ENCODE assay signal across 9 mouse cellular contexts in genomic region chrX:8832043-8832442, GRCm38 (mm10). TPM values are rescaled to one million over a fixed set of nuclear protein-coding genes. Genes with fewer than 3 reads are reported as not detected.
A peak's percentile ranks its signal among the peaks of the same experiment; 100 is the strongest.
DNase-seq lines count a peak whose midpoint lies in the region; ATAC-seq and TF ChIP-seq lines count a peak whose summit lies in the region.
"Had no signal": no experiment of that assay in that cellular context is flagged by ENCODE, and none has a peak within 500 bp of the region (broad histone marks: within the 10 kb centered on the region; RNA-seq: fewer than 3 reads in every experiment).

No protein-coding gene starts in this region.

- DNase-seq in midbrain, embryonic 10.5 days (ENCODE audit: low spot score), result peak; percentile 27
- peak; percentile 67 for DNase-seq in adrenal gland, postnatal 10 days
- peak; percentile 19 for DNase-seq in embryonic facial prominence, embryonic 14.5 days (ENCODE audit: low spot score)
- peak; percentile 73 to 74 for DNase-seq in kidney, postnatal 4 days
- peak; percentile 72 for DNase-seq in lung, embryonic 14.5 days
- peak; percentile 0 for DNase-seq in skeletal muscle tissue, adult 2 months (ENCODE audit: low read depth, low spot score)
- DNase-seq in spleen, postnatal 14 days (ENCODE audit: low spot score in 2 of 2), result no peak

- no peak overlapping the region for H3K9ac ChIP-seq in midbrain, embryonic 16.5 days (ENCODE audit: low read depth, low read length)
- H3K9ac ChIP-seq in embryonic facial prominence, embryonic 14.5 days (ENCODE audit: low read depth, low read length), result no peak overlapping the region
- H3K9ac ChIP-seq in lung, embryonic 14.5 days, result no peak overlapping the region
- H3K9ac ChIP-seq: embryonic facial prominence, embryonic 15.5 days had no signal

- peak; percentile 63 for TF ChIP-seq CTCF in lung, embryonic 14.5 days (IDR thresholded peaks at IDR 0.05; ENCODE audit: low read depth)

- H3K4me2 ChIP-seq in midbrain, embryonic 16.5 days (ENCODE audit: low read length), result no peak overlapping the region
- H3K4me2 ChIP-seq in embryonic facial prominence, embryonic 14.5 days (ENCODE audit: low read depth, low read length), result no peak overlapping the region
- H3K4me2 ChIP-seq in lung, embryonic 14.5 days, result no peak overlapping the region
- H3K4me2 ChIP-seq: embryonic facial prominence, embryonic 15.5 days had no signal

- no peaks in the 10 kb centered on the region for H3K4me1 ChIP-seq in midbrain, embryonic 10.5 days
- H3K4me1 ChIP-seq in midbrain, embryonic 16.5 days (ENCODE audit: control insufficient read depth, insufficient read depth, low read length), result no peaks in the 10 kb centered on the region
- H3K4me1 ChIP-seq in embryonic facial prominence, embryonic 14.5 days (ENCODE audit: control insufficient read depth, insufficient read depth, low read length), result no peaks in the 10 kb centered on the region
- H3K4me1 ChIP-seq in lung, embryonic 14.5 days (ENCODE audit: insufficient read depth), result no peaks in the 10 kb centered on the region
- H3K4me1 ChIP-seq: embryonic facial prominence, embryonic 15.5 days had no signal

- no peaks in the 10 kb centered on the region; the same call in 1 of the 2 replicates for H3K9me3 ChIP-seq in midbrain, embryonic 10.5 days (replicated peaks)
- H3K9me3 ChIP-seq in midbrain, embryonic 16.5 days (replicated peaks; ENCODE audit: control insufficient read depth, low read length, poor library complexity, severe bottlenecking), result no peaks in the 10 kb centered on the region
- H3K9me3 ChIP-seq in embryonic facial prominence, embryonic 14.5 days (ENCODE audit: control insufficient read depth, low read length), result no peaks in the 10 kb centered on the region
- no peaks in the 10 kb centered on the region for H3K9me3 ChIP-seq in lung, embryonic 14.5 days (ENCODE audit: low read depth, low read length)
- H3K9me3 ChIP-seq: embryonic facial prominence, embryonic 15.5 days had no signal

- no peaks in the 10 kb centered on the region for H3K27me3 ChIP-seq in midbrain, embryonic 10.5 days (ENCODE audit: low read depth, poor library complexity, severe bottlenecking)
- H3K27me3 ChIP-seq in midbrain, embryonic 16.5 days (ENCODE audit: control insufficient read depth, insufficient read depth, low read depth, low read length), result no peaks in the 10 kb centered on the region
- no peaks in the 10 kb centered on the region for H3K27me3 ChIP-seq in embryonic facial prominence, embryonic 14.5 days (replicated peaks; ENCODE audit: control insufficient read depth, insufficient read depth, low read length)
- no peaks in the 10 kb centered on the region for H3K27me3 ChIP-seq in lung, embryonic 14.5 days (ENCODE audit: insufficient read depth, low read length)
- H3K27me3 ChIP-seq: embryonic facial prominence, embryonic 15.5 days had no signal

- H3K4me3 ChIP-seq in midbrain, embryonic 10.5 days, result no peak overlapping the region
- H3K4me3 ChIP-seq in midbrain, embryonic 16.5 days (ENCODE audit: low read depth, low read length), result no peak overlapping the region
- no peak overlapping the region for H3K4me3 ChIP-seq in embryonic facial prominence, embryonic 14.5 days (ENCODE audit: low read depth, low read length)
- no peak overlapping the region for H3K4me3 ChIP-seq in lung, embryonic 14.5 days (ENCODE audit: low read depth, low read length)
- H3K4me3 ChIP-seq: embryonic facial prominence, embryonic 15.5 days had no signal

- no peak for ATAC-seq in midbrain, embryonic 16.5 days
- ATAC-seq in embryonic facial prominence, embryonic 14.5 days (ENCODE audit: low read depth), result no peak
- ATAC-seq in lung, embryonic 14.5 days (ENCODE audit: insufficient read depth), result no peak

- H3K27ac ChIP-seq in midbrain, embryonic 10.5 days (replicated peaks), result no peak overlapping the region
- no peak overlapping the region for H3K27ac ChIP-seq in midbrain, embryonic 16.5 days (ENCODE audit: low read length)
- no peak overlapping the region for H3K27ac ChIP-seq in embryonic facial prominence, embryonic 14.5 days (replicated peaks; ENCODE audit: low read depth, low read length)
- no peak overlapping the region for H3K27ac ChIP-seq in lung, embryonic 14.5 days (ENCODE audit: low read depth)
- H3K27ac ChIP-seq: embryonic facial prominence, embryonic 15.5 days had no signal

- H3K36me3 ChIP-seq in midbrain, embryonic 10.5 days, result no peaks in the 10 kb centered on the region
- H3K36me3 ChIP-seq in midbrain, embryonic 16.5 days (ENCODE audit: control insufficient read depth, insufficient read depth, low read length), result no peaks in the 10 kb centered on the region
- H3K36me3 ChIP-seq in embryonic facial prominence, embryonic 14.5 days (ENCODE audit: control insufficient read depth, insufficient read depth, low read length), result no peaks in the 10 kb centered on the region
- no peaks in the 10 kb centered on the region for H3K36me3 ChIP-seq in lung, embryonic 14.5 days (ENCODE audit: insufficient read depth)
- H3K36me3 ChIP-seq: embryonic facial prominence, embryonic 15.5 days had no signal

RNA-seq across cellular contexts. Expression of gene Gm6592, which starts 11.8 kb away (rescaled TPM):
- not detected in 2 replicates for polyA plus RNA-seq in midbrain, embryonic 10.5 days (2016; fragmentation: Nextera tagmentation; extraction: Ambion mirVana)
- polyA plus RNA-seq in midbrain, embryonic 16.5 days (2015; fragmentation: Nextera tagmentation; extraction: Ambion mirVana), result not detected in 2 replicates
- total RNA-seq in adrenal gland, postnatal 10 days (2021), result not detected
- polyA plus RNA-seq in embryonic facial prominence, embryonic 14.5 days (2014; fragmentation: Nextera tagmentation; extraction: Ambion mirVana), result not detected in 2 replicates
- polyA plus RNA-seq in lung, embryonic 14.5 days (2014; fragmentation: Nextera tagmentation; extraction: Ambion mirVana), result not detected in 2 replicates
- polyA plus RNA-seq: embryonic facial prominence, embryonic 15.5 days had no signal

RNA-seq across cellular contexts. Expression of gene Ssxb5, which starts 28.6 kb away (rescaled TPM):
- not detected in 2 replicates for polyA plus RNA-seq in midbrain, embryonic 10.5 days (2016; fragmentation: Nextera tagmentation; extraction: Ambion mirVana)
- polyA plus RNA-seq in midbrain, embryonic 16.5 days (2015; fragmentation: Nextera tagmentation; extraction: Ambion mirVana), result not detected in 2 replicates
- not detected for total RNA-seq in adrenal gland, postnatal 10 days (2021)
- polyA plus RNA-seq in embryonic facial prominence, embryonic 14.5 days (2014; fragmentation: Nextera tagmentation; extraction: Ambion mirVana), result not detected in 2 replicates
- not detected in 2 replicates for polyA plus RNA-seq in lung, embryonic 14.5 days (2014; fragmentation: Nextera tagmentation; extraction: Ambion mirVana)
- polyA plus RNA-seq: embryonic facial prominence, embryonic 15.5 days had no signal

RNA-seq across cellular contexts. Expression of gene Gm5751, which starts 42.0 kb away (rescaled TPM):
- not detected in 2 replicates for polyA plus RNA-seq in midbrain, embryonic 10.5 days (2016; fragmentation: Nextera tagmentation; extraction: Ambion mirVana)
- polyA plus RNA-seq in midbrain, embryonic 16.5 days (2015; fragmentation: Nextera tagmentation; extraction: Ambion mirVana), result not detected in 2 replicates
- not detected for total RNA-seq in adrenal gland, postnatal 10 days (2021)
- not detected in 2 replicates for polyA plus RNA-seq in embryonic facial prominence, embryonic 14.5 days (2014; fragmentation: Nextera tagmentation; extraction: Ambion mirVana)
- not detected in 2 replicates for polyA plus RNA-seq in lung, embryonic 14.5 days (2014; fragmentation: Nextera tagmentation; extraction: Ambion mirVana)
- polyA plus RNA-seq: embryonic facial prominence, embryonic 15.5 days had no signal

Comparison
In these comparisons a context has a peak if more than half of its experiments do, and no peak if none do; other contexts are left out.
1. DNase-seq: peak in midbrain, embryonic 10.5 days (single experiment), adrenal gland, postnatal 10 days (single experiment), embryonic facial prominence, embryonic 14.5 days (single experiment), kidney, postnatal 4 days (2 of 2), lung, embryonic 14.5 days (single experiment) and skeletal muscle tissue, adult 2 months (single experiment); none in spleen, postnatal 14 days (0 of 2).